9 mouse cellular contexts compared by ENCODE assay signal in genomic region chr8:64318524-64319219, GRCm38 (mm10).
DNase-seq lines count a peak whose midpoint lies in the region; ATAC-seq lines count a peak whose summit lies in the region.
"Had no signal": no experiment of that assay in that cellular context is flagged by ENCODE, and none has a peak within 500 bp of the region (broad histone marks: within the 10 kb centered on the region; RNA-seq: fewer than 3 reads in every experiment).

No protein-coding gene starts in this region.

- ATAC-seq in neural tube, embryonic 11.5 days (ENCODE audit: insufficient read depth, low FRiP score, low TSS enrichment) = peak; percentile 41; the same call in 1 of the 2 replicates
- peak; percentile 87 for ATAC-seq in limb, embryonic 12.5 days (ENCODE audit: insufficient number of reproducible peaks, insufficient read depth, low FRiP score, low TSS enrichment, low read depth)
- ATAC-seq in granulocyte monocyte progenitor cell, adult 5-6 weeks (replicated peaks; ENCODE audit: poor library complexity, severe bottlenecking) = no peak

- DNase-seq in embryo, embryonic 10 days (ENCODE audit: low spot score) = peak; percentile 5
- no peak for DNase-seq in embryo, embryonic 9.5 days (ENCODE audit: extremely low spot score)
- DNase-seq in neural tube, embryonic 11.5 days (ENCODE audit: low spot score) = no peak
- DNase-seq in neural tube, embryonic 10.5 days (ENCODE audit: extremely low spot score, low spot score) = no peak
- DNase-seq in adrenal gland, postnatal 36 days = no peak
- DNase-seq in cerebellum, postnatal 4 days (ENCODE audit: low spot score in 2 of 2) = no peak

- H3K4me2 ChIP-seq in neural tube, embryonic 11.5 days (ENCODE audit: low read depth) = no peak overlapping the region
- H3K4me2 ChIP-seq in limb, embryonic 12.5 days = peak overlapping the region; percentile 6
- H3K4me2 ChIP-seq: limb, embryonic 15.5 days had no signal

- no peak overlapping the region for H3K9ac ChIP-seq in neural tube, embryonic 11.5 days (ENCODE audit: low read length)
- H3K9ac ChIP-seq in limb, embryonic 12.5 days (replicated peaks) = no peak overlapping the region
- H3K9ac ChIP-seq: limb, embryonic 15.5 days had no signal

- 0 out of 2 replicates have a peak, but pooled peaks cover 4% of the 10 kb centered on the region for H3K4me1 ChIP-seq in neural tube, embryonic 11.5 days (ENCODE audit: control insufficient read depth, insufficient read depth, low read length)
- H3K4me1 ChIP-seq in limb, embryonic 12.5 days (replicated peaks) = peaks cover 10% of the 10 kb centered on the region

- no peaks in the 10 kb centered on the region for H3K9me3 ChIP-seq in neural tube, embryonic 11.5 days (ENCODE audit: control insufficient read depth, low read length)
- no peaks in the 10 kb centered on the region for H3K9me3 ChIP-seq in limb, embryonic 12.5 days

- H3K4me3 ChIP-seq in neural tube, embryonic 11.5 days (ENCODE audit: low read depth, low read length) = no peak overlapping the region
- H3K4me3 ChIP-seq in limb, embryonic 12.5 days (replicated peaks) = no peak overlapping the region
- H3K4me3 ChIP-seq: limb, embryonic 15.5 days had no signal

- H3K36me3 ChIP-seq in neural tube, embryonic 11.5 days (ENCODE audit: control insufficient read depth, insufficient read depth, low read length) = no peaks in the 10 kb centered on the region
- H3K36me3 ChIP-seq in limb, embryonic 12.5 days = no peaks in the 10 kb centered on the region
- H3K36me3 ChIP-seq: limb, embryonic 15.5 days had no signal

- 40% methylated on average over 10 of the region's 10 CpGs for WGBS in neural tube, embryonic 11.5 days
- WGBS in limb, embryonic 12.5 days = 20% methylated on average over 10 of the region's 10 CpGs

- H3K27me3 ChIP-seq in neural tube, embryonic 11.5 days (ENCODE audit: control insufficient read depth, insufficient read depth, low read length) = no peaks in the 10 kb centered on the region
- H3K27me3 ChIP-seq in limb, embryonic 12.5 days = peaks cover 2% of the 10 kb centered on the region; the same call in 1 of the 2 replicates
- H3K27me3 ChIP-seq: limb, embryonic 15.5 days had no signal

- H3K27ac ChIP-seq in neural tube, embryonic 11.5 days (ENCODE audit: low read depth, low read length) = no peak overlapping the region
- no peak overlapping the region for H3K27ac ChIP-seq in limb, embryonic 12.5 days
- H3K27ac ChIP-seq: limb, embryonic 15.5 days had no signal
